Mouse (Mus musculus) heart, adult 2 months (tissue): ENCODE data around the gene Olfr491.

ENCODE experiments used
- CTCF ChIP-seq: fragments of 200-600 bp; IDR thresholded peaks from 2 replicates; pipeline ENCODE4 v1.8.1; 2022; ENCODE audit warnings: antibody characterized with exemption, mild to moderate bottlenecking, moderate library complexity
- EP300 ChIP-seq: fragments of 200-500 bp; IDR thresholded peaks from 2 replicates; pipeline ENCODE4 v1.6.1; 2011; ENCODE audit warnings: low read depth, low read length, control low read depth; ENCODE audit not compliant: insufficient read depth
- POLR2A ChIP-seq: fragments of 200-500 bp; IDR thresholded peaks from 2 replicates; pipeline ENCODE4 v1.6.1; 2011; ENCODE audit warnings: mild to moderate bottlenecking, low read depth, low read length, control low read depth; ENCODE audit not compliant: insufficient read depth

DNA sequence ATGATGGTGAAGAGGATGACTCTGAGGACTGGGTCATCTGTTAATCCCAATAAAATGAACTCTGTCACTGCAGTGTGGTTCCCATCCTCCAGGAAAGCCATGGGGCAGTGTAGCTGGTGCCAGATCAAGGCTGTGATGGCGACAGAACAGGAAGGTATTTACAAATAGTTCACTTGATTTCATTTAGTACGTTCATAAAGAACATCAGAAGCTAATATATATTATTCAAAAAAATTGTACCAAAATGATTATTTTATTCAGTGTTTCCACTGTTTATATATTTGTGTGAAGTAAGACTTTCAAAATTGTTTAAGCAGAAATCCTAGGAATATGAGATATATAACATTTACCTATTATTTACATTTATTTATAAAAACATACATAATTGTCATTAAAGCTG, 10.3 kb downstream of the Olfr491 start, which contains the start of gene Olfr492:
- no peak for TF ChIP-seq EP300
- TF ChIP-seq CTCF = no peak
- TF ChIP-seq POLR2A = no peak
